Mouse (Mus musculus): ENCODE data around the gene Sox8. TPM values are rescaled to one million over a fixed set of nuclear protein-coding genes. Genes with fewer than 3 reads are reported as not detected.
A peak's percentile ranks its signal among the peaks of the same experiment; 100 is the strongest.

Gene Sox8
- polyA plus RNA-seq, 1 experiment from 2014 or later = 0.70 TPM

DNA sequence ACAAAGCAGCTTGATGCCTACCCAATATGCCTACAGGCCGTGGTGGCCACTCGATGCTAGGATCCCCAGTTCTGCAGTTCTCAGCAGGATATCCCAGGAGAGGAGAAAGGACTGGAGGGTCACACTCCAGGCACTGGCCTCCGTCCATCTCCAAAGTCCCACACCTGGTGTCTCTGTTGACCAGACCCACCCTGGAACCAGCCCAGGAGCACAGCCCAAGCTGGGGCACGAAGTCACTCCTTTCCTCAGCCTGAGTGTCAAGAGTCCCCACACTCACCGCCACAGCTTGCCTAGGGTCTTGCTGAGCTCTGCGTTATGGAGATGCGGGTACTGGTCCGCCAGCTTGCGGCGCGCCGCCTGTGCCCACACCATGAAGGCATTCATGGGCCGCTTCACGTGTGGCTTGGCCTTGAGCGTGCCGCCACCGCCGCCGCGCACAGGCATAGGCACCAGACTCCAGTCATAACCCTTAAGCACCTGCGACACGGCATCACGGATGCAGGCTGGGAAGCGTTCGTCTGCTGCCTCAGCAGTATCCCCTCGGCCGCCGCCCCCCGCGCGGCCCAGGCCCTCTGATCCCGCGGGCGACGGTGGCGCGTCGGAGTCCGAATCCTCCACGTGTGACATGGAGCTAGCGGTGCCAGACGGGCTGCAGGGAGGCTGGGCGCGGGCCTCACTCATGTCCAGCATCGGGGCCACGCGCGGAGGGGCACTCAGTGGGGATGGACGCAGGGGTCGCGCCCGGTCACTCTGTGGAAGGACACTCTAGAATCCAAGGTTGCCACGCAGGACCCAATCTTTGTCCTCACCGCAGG is 446 bp downstream of the Sox8 start:
- H3K27ac ChIP-seq (replicated peaks in 1 of 2; ENCODE audit: control insufficient read depth in 1 of 2, insufficient read depth in 1 of 2, low read depth in 2 of 2, low read length in 2 of 2) = no peak overlapping the region
- H3K4me2 ChIP-seq (ENCODE audit: low read length) = peak overlapping the region; percentile 93
- H3K27me3 ChIP-seq (ENCODE audit: control insufficient read depth, insufficient read depth, low read length) = peaks cover 26% of the 10 kb centered on the region
- ATAC-seq (ENCODE audit: insufficient number of reproducible peaks, insufficient read depth, low FRiP score, low read depth) = no peak
- H3K9ac ChIP-seq (ENCODE audit: low read length) = peak overlapping the region; percentile 68
- H3K36me3 ChIP-seq (ENCODE audit: control insufficient read depth, insufficient read depth, low read length) = no peaks in the 10 kb centered on the region
- 5% methylated on average over 51 of the region's 54 CpGs for WGBS
- peaks cover 15 to 30% of the 10 kb centered on the region in 2 experiments for H3K4me1 ChIP-seq (ENCODE audit: control insufficient read depth in 2 of 2, insufficient read depth in 2 of 2, low read length in 2 of 2)
- H3K9me3 ChIP-seq (ENCODE audit: control insufficient read depth, low read length) = no peaks in the 10 kb centered on the region
- peak overlapping the region; percentile 47 to 56 for H3K4me3 ChIP-seq (ENCODE audit: control insufficient read depth in 1 of 2, insufficient read depth in 1 of 2, low read depth in 1 of 2, low read length in 2 of 2)

DNA sequence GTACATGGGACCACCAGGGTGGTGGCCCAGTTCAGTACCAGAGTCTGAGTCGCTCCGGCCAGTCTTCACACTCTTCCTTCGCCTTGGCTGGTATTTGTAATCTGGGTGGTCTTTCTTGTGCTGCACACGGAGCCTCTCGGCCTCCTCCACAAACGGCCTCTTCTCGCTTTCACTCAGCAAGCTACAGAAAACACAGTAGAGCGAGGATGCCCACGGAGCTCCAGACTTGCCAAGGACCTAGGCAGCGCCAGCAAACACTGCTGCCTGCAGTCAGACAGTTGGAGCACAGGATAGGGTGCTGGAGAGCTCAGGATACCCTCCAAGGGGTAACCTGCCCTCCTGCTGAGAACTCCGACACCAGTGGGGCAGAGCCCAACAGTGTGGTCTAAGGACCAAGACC is 1.6 kb downstream of the Sox8 start:
- 91% methylated on average over 11 of the region's 11 CpGs for WGBS
- no peak overlapping the region for H3K27ac ChIP-seq (replicated peaks in 1 of 2; ENCODE audit: control insufficient read depth in 1 of 2, insufficient read depth in 1 of 2, low read depth in 2 of 2, low read length in 2 of 2)
- no peak overlapping the region for H3K4me2 ChIP-seq (ENCODE audit: low read length)
- no peaks in the 10 kb centered on the region for H3K36me3 ChIP-seq (ENCODE audit: control insufficient read depth, insufficient read depth, low read length)
- no peak overlapping the region for H3K9ac ChIP-seq (ENCODE audit: low read length)
- peaks cover 17 to 31% of the 10 kb centered on the region in 2 experiments for H3K4me1 ChIP-seq (ENCODE audit: control insufficient read depth in 2 of 2, insufficient read depth in 2 of 2, low read length in 2 of 2)
- no peak overlapping the region for H3K4me3 ChIP-seq (ENCODE audit: control insufficient read depth in 1 of 2, insufficient read depth in 1 of 2, low read depth in 1 of 2, low read length in 2 of 2)
- peaks cover 26% of the 10 kb centered on the region for H3K27me3 ChIP-seq (ENCODE audit: control insufficient read depth, insufficient read depth, low read length)
- ATAC-seq (ENCODE audit: insufficient number of reproducible peaks, insufficient read depth, low FRiP score, low read depth) = no peak
- no peaks in the 10 kb centered on the region for H3K9me3 ChIP-seq (ENCODE audit: control insufficient read depth, low read length)

DNA sequence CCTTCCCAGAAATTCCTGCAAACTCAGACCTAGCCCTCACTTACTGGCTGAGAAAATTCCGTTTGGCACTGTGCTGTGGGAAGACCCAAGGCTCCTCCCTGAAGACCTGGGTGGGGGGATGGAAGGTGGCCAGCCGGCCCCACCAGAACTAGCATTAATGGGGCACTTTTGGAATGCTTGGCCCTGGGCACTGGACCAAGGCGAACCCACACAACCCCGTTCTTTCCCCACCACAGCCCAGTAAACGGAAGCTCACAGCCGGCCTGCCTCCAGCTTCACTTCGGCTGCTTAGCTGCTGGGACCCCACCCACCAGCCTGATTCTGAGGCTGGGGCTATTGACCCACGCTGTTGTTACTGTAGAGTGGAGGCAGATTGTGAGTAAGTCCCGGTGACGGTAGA is 2.3 kb downstream of the Sox8 start:
- peaks cover 19 to 27% of the 10 kb centered on the region in 2 experiments for H3K4me1 ChIP-seq (ENCODE audit: control insufficient read depth in 2 of 2, insufficient read depth in 2 of 2, low read length in 2 of 2)

DNA sequence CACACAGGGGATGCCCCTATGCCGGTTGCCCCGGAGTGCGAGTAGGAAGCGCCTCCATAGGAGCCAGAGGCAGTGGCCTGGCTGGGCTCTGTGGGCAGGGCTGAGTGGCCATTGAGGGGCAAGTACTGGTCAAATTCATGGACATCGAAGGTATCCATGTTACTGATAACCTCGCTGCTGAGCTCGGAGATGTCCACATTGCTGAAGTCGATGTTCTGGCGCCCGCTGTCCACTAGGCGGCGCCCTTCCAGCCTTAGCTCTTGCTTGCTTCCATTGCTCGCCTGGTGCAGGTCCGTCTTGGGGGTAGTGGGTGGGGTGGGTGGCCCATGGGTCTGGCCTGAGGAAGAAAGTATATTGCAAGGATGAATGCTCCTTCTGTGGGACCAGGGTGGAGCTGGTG is 2.7 kb downstream of the Sox8 start:
- Histone ChIP-seq H3K4me1 (ENCODE audit: control insufficient read depth in 2 of 2, insufficient read depth in 2 of 2, low read length in 2 of 2) (peaks cover 21 to 27% of the 10 kb centered on the region in 2 experiments), H3K9ac (ENCODE audit: low read length) (no peak overlapping the region), H3K27ac (replicated peaks in 1 of 2; ENCODE audit: control insufficient read depth in 1 of 2, insufficient read depth in 1 of 2, low read depth in 2 of 2, low read length in 2 of 2) (no peak overlapping the region), H3K9me3 (ENCODE audit: control insufficient read depth, low read length) (no peaks in the 10 kb centered on the region), H3K4me2 (ENCODE audit: low read length) (no peak overlapping the region), H3K4me3 (ENCODE audit: control insufficient read depth in 1 of 2, insufficient read depth in 1 of 2, low read depth in 1 of 2, low read length in 2 of 2) (no peak overlapping the region), H3K36me3 (ENCODE audit: control insufficient read depth, insufficient read depth, low read length) (no peaks in the 10 kb centered on the region), H3K27me3 (ENCODE audit: control insufficient read depth, insufficient read depth, low read length) (peaks cover 26% of the 10 kb centered on the region)
- WGBS = 23% methylated on average over 14 of the region's 14 CpGs
- no peak for ATAC-seq (ENCODE audit: insufficient number of reproducible peaks, insufficient read depth, low FRiP score, low read depth)

More for the DNA sequence above, 2.3 kb downstream of the Sox8 start:
- peaks cover 26% of the 10 kb centered on the region for H3K27me3 ChIP-seq (ENCODE audit: control insufficient read depth, insufficient read depth, low read length)
- H3K36me3 ChIP-seq (ENCODE audit: control insufficient read depth, insufficient read depth, low read length) = no peaks in the 10 kb centered on the region
- no peak overlapping the region for H3K4me2 ChIP-seq (ENCODE audit: low read length)
- no peak overlapping the region for H3K4me3 ChIP-seq (ENCODE audit: control insufficient read depth in 1 of 2, insufficient read depth in 1 of 2, low read depth in 1 of 2, low read length in 2 of 2)
- no peaks in the 10 kb centered on the region for H3K9me3 ChIP-seq (ENCODE audit: control insufficient read depth, low read length)
- no peak overlapping the region for H3K9ac ChIP-seq (ENCODE audit: low read length)
- ATAC-seq (ENCODE audit: insufficient number of reproducible peaks, insufficient read depth, low FRiP score, low read depth) = no peak
- H3K27ac ChIP-seq (replicated peaks in 1 of 2; ENCODE audit: control insufficient read depth in 1 of 2, insufficient read depth in 1 of 2, low read depth in 2 of 2, low read length in 2 of 2) = no peak overlapping the region
- 46% methylated on average over 10 of the region's 10 CpGs for WGBS

DNA sequence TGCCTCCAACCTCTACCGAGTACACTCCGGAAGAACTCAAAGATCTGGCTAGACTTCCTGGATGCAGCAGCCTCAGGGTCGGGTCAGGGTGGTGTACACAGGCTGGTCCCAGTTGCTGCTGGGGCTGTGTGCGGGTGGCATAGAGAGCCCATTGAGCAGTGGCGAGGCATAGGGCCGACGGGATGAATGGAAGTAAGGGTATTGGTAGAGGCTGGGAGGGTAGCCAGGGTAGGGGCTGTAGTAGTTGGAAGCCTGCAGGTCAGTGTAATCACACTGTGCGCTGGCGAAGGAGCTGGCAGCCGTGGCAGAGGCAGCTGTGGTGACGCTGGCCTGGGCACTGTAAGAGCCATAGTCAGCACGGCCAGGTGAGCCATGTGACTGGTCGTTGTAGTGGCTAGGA is 3.2 kb downstream of the Sox8 start:
- peaks cover 26% of the 10 kb centered on the region for H3K27me3 ChIP-seq (ENCODE audit: control insufficient read depth, insufficient read depth, low read length)
- H3K27ac ChIP-seq (replicated peaks in 1 of 2; ENCODE audit: control insufficient read depth in 1 of 2, insufficient read depth in 1 of 2, low read depth in 2 of 2, low read length in 2 of 2) = no peak overlapping the region
- no peaks in the 10 kb centered on the region for H3K36me3 ChIP-seq (ENCODE audit: control insufficient read depth, insufficient read depth, low read length)
- WGBS = 78% methylated on average over 13 of the region's 13 CpGs
- H3K4me3 ChIP-seq (ENCODE audit: control insufficient read depth in 1 of 2, insufficient read depth in 1 of 2, low read depth in 1 of 2, low read length in 2 of 2) = no peak overlapping the region
- no peaks in the 10 kb centered on the region for H3K9me3 ChIP-seq (ENCODE audit: control insufficient read depth, low read length)
- no peak overlapping the region for H3K4me2 ChIP-seq (ENCODE audit: low read length)
- ATAC-seq (ENCODE audit: insufficient number of reproducible peaks, insufficient read depth, low FRiP score, low read depth) = no peak
- peaks cover 21 to 27% of the 10 kb centered on the region in 2 experiments for H3K4me1 ChIP-seq (ENCODE audit: control insufficient read depth in 2 of 2, insufficient read depth in 2 of 2, low read length in 2 of 2)
- no peak overlapping the region for H3K9ac ChIP-seq (ENCODE audit: low read length)

DNA sequence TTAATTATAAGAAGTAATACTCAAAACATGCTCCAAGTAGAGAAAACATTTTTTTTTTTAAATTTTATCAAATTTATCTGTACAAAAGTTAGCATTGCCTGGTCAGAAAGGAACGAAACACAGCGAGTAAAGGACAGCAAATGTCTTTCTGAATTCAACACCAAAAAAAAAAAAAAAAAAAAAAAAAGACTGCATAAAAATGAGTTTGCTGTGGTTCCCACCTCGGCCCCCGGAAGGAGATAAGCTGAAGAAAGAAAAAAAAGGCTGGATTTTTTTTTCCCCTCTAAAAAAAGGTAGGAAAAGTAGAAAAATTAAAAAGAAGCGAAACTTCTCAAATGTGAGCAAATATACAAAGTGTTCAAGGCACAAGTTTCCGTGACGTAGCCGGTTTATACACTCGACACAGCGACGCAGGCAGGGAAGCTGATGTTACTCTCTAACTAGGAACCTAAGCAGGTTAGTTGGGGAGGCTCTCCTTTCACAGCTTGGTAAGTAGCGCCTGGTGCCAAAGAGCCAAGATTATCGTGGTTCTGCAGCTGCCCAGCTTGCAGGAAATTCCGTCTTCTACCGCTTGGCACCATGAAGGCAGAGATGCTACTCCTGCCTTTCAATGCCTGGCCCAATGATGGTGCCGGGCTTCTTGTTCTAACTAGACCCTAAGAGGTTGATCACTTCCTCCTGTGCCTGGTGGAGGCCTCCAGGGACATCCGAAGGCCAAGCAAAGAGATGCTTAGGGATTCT is 4.5 kb downstream of the Sox8 start:
- Histone ChIP-seq H3K4me2 (ENCODE audit: low read length) (no peak overlapping the region), H3K4me1 (ENCODE audit: control insufficient read depth in 2 of 2, insufficient read depth in 2 of 2, low read length in 2 of 2) (peaks cover 23 to 25% of the 10 kb centered on the region in 2 experiments), H3K4me3 (ENCODE audit: control insufficient read depth in 1 of 2, insufficient read depth in 1 of 2, low read depth in 1 of 2, low read length in 2 of 2) (no peak overlapping the region), H3K27ac (replicated peaks in 1 of 2; ENCODE audit: control insufficient read depth in 1 of 2, insufficient read depth in 1 of 2, low read depth in 2 of 2, low read length in 2 of 2) (no peak overlapping the region), H3K27me3 (ENCODE audit: control insufficient read depth, insufficient read depth, low read length) (peaks cover 26% of the 10 kb centered on the region), H3K9ac (ENCODE audit: low read length) (no peak overlapping the region), H3K36me3 (ENCODE audit: control insufficient read depth, insufficient read depth, low read length) (no peaks in the 10 kb centered on the region), H3K9me3 (ENCODE audit: control insufficient read depth, low read length) (no peaks in the 10 kb centered on the region)
- 78% methylated on average over 17 of the region's 17 CpGs for WGBS
- no peak for ATAC-seq (ENCODE audit: insufficient number of reproducible peaks, insufficient read depth, low FRiP score, low read depth)

DNA sequence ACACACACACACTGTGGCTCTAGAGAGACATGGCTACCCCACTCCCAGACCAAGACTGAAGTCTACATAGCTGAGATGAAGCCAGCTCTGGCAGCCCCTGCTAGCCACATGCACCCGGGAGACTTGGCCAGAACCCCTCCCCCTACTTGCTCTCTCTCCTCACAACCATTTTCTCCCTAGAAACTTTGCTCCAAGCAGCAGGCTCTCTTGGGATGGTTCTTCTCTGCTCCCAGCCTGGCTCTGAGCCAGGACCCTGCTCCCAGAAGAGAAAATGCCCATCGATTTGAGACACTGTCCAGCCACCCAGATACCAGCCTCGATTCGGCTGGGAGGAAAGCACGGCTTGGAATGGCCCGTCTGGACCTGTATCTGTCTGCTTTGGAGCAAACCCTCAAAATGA is 5.2 kb downstream of the Sox8 start:
- H3K4me3 ChIP-seq (ENCODE audit: control insufficient read depth in 1 of 2, insufficient read depth in 1 of 2, low read depth in 1 of 2, low read length in 2 of 2) = no peak overlapping the region
- H3K9ac ChIP-seq (ENCODE audit: low read length) = peak overlapping the region; percentile 27; the same call in 1 of the 2 replicates
- H3K4me2 ChIP-seq (ENCODE audit: low read length) = peak overlapping the region; percentile 36
- H3K9me3 ChIP-seq (ENCODE audit: control insufficient read depth, low read length) = no peaks in the 10 kb centered on the region
- peaks cover 30% of the 10 kb centered on the region in 2 experiments for H3K4me1 ChIP-seq (ENCODE audit: control insufficient read depth in 2 of 2, insufficient read depth in 2 of 2, low read length in 2 of 2)
- 0 out of 4 replicates have a peak overlapping the region, but pooled peaks of 1 of the 2 experiments have one; percentile 9 for H3K27ac ChIP-seq (replicated peaks in 1 of 2; ENCODE audit: control insufficient read depth in 1 of 2, insufficient read depth in 1 of 2, low read depth in 2 of 2, low read length in 2 of 2)
- ATAC-seq (ENCODE audit: insufficient number of reproducible peaks, insufficient read depth, low FRiP score, low read depth) = no peak
- H3K36me3 ChIP-seq (ENCODE audit: control insufficient read depth, insufficient read depth, low read length) = no peaks in the 10 kb centered on the region
- peaks cover 24% of the 10 kb centered on the region for H3K27me3 ChIP-seq (ENCODE audit: control insufficient read depth, insufficient read depth, low read length)
- 22% methylated on average over 6 of the region's 6 CpGs for WGBS

Data from heart, embryonic 14.5 days (tissue).